Mouse (Mus musculus) thymus, adult 2 months (tissue): ENCODE measurements at regions not wholly inside any gene's neighbourhood (a gene's known extent, or its start where the extent isn't known, plus 50 kb on each side); places are given as distances from the start of the nearest gene placed in this dataset.

ENCODE experiments used
- DNase-seq: peaks from one replicate; pipeline ENCODE4 v3.0.0; 2021
- H3K27ac ChIP-seq: fragments of 200-500 bp; 2 replicates; pipeline ENCODE4 v1.5.1; 2012; ENCODE audit warnings: low read length, control low read depth; ENCODE audit not compliant: control insufficient read depth, insufficient read depth
- H3K27me3 ChIP-seq: fragments of 200-500 bp; 2 replicates; pipeline ENCODE4 v1.6.1; 2012; ENCODE audit warnings: mild to moderate bottlenecking, low read length, moderate library complexity, mixed read lengths; ENCODE audit not compliant: control insufficient read depth, insufficient read depth
- H3K36me3 ChIP-seq: fragments of 200-500 bp; 2 replicates; pipeline ENCODE4 v1.6.1; 2012; ENCODE audit warnings: mild to moderate bottlenecking, low read length, moderate library complexity; ENCODE audit not compliant: control insufficient read depth, insufficient read depth
- H3K4me1 ChIP-seq: fragments of 200-500 bp; replicated peaks from 2 replicates; pipeline ENCODE4 v1.6.1; 2012; ENCODE audit warnings: low read length; ENCODE audit not compliant: control insufficient read depth, insufficient read depth
- H3K4me3 ChIP-seq: fragments of 200-500 bp; 2 replicates; pipeline ENCODE4 v1.5.1; 2012; ENCODE audit warnings: mild to moderate bottlenecking, low read length, control low read depth, moderate library complexity; ENCODE audit not compliant: control insufficient read depth, insufficient read depth
- CTCF ChIP-seq: fragments of 200-500 bp; IDR thresholded peaks from 2 replicates; pipeline ENCODE4 v1.5.1; 2012; ENCODE audit warnings: mild to moderate bottlenecking, control low read depth, low read length, moderate library complexity, borderline replicate concordance; ENCODE audit not compliant: control insufficient read depth, poor library complexity, insufficient read depth; ENCODE audit errors: extremely low read depth
- POLR2A ChIP-seq: fragments of 200-500 bp; IDR thresholded peaks from 2 replicates; pipeline ENCODE4 v1.6.1; 2012; ENCODE audit warnings: mild to moderate bottlenecking, low read length, control low read depth, moderate library complexity; ENCODE audit not compliant: control insufficient read depth, poor library complexity, insufficient read depth; ENCODE audit errors: extremely low read depth
- WGBS: fragments of 180-500 bp; shearing (Covaris S2); methylation state at CpG from one replicate; pipeline ENCODE4 v1.1.7; 2018; 5-methylcytosine and 5-hydroxymethylcytosine counted together

DNA sequence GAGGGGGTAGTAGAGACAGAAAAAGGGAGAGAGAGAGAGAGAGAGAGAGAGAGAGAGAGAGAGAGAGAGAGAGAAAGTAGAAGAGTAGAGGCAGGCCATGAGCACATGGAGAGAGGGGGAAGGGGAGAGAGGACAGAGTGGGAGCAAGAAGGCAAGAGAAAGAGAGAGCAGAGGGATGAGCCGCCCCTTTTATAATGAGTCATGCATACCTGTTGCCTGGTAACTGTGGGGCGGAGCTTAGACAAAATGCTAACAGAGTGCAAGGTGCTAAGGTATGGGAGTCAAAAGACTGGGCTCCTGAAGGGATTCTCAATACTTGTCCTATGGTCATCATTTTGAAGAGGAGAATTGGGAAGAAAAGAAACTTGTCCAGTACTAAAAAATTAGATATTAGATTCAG, 126.1 kb downstream of the Lrrc30 start:
- no peak for TF ChIP-seq POLR2A
- no peak for TF ChIP-seq CTCF
- Histone ChIP-seq H3K4me1 (no peaks in the 10 kb centered on the region; the same call in 1 of the 2 replicates), H3K4me3 (no peak overlapping the region), H3K36me3 (no peaks in the 10 kb centered on the region), H3K27ac (no peak overlapping the region), H3K27me3 (no peaks in the 10 kb centered on the region)
- WGBS: 95% methylated on average over 2 of the region's 2 CpGs
- DNase-seq: no peak

GRCm38 (mm10) chr17:67504502-67505033, 128.0 kb downstream of the Lrrc30 start:
- 38% methylated on average over 9 of the region's 9 CpGs for WGBS
- H3K27ac ChIP-seq: no peak overlapping the region
- no peak overlapping the region for H3K4me3 ChIP-seq
- H3K4me1 ChIP-seq: no peaks in the 10 kb centered on the region; the same call in 1 of the 2 replicates
- H3K27me3 ChIP-seq: no peaks in the 10 kb centered on the region
- DNase-seq: no peak
- no peaks in the 10 kb centered on the region for H3K36me3 ChIP-seq
- TF ChIP-seq CTCF (no peak), POLR2A (no peak)

GRCm38 (mm10) chr17:67503125-67503878, 129.2 kb downstream of the Lrrc30 start:
- DNase-seq: no peak
- 30% methylated on average over 6 of the region's 6 CpGs for WGBS
- H3K4me3 ChIP-seq: no peak overlapping the region
- H3K36me3 ChIP-seq: no peaks in the 10 kb centered on the region
- no peaks in the 10 kb centered on the region for H3K27me3 ChIP-seq
- no peak overlapping the region for H3K27ac ChIP-seq
- no peaks in the 10 kb centered on the region; the same call in 1 of the 2 replicates for H3K4me1 ChIP-seq
- no peak for TF ChIP-seq POLR2A
- no peak for TF ChIP-seq CTCF

GRCm38 (mm10) chr17:67502628-67503027, 129.9 kb downstream of the Lrrc30 start:
- TF ChIP-seq POLR2A (no peak), CTCF (no peak)

GRCm38 (mm10) chr17:67499783-67500641, 132.5 kb downstream of the Lrrc30 start:
- no peaks in the 10 kb centered on the region for H3K27me3 ChIP-seq
- H3K27ac ChIP-seq: no peak overlapping the region
- H3K36me3 ChIP-seq: no peaks in the 10 kb centered on the region
- no peak overlapping the region for H3K4me3 ChIP-seq
- no peak for DNase-seq
- WGBS: 95% methylated on average over 28 of the region's 28 CpGs
- no peak for TF ChIP-seq POLR2A
- no peak for TF ChIP-seq CTCF
- no peaks in the 10 kb centered on the region; the same call in 1 of the 2 replicates for H3K4me1 ChIP-seq

More at GRCm38 (mm10) chr17:67502628-67503027, 129.9 kb downstream of the Lrrc30 start:
- no peak for DNase-seq
- Histone ChIP-seq H3K27me3 (no peaks in the 10 kb centered on the region), H3K4me1 (no peaks in the 10 kb centered on the region; the same call in 1 of the 2 replicates), H3K27ac (no peak overlapping the region), H3K4me3 (no peak overlapping the region), H3K36me3 (no peaks in the 10 kb centered on the region)
- 95% methylated on average over 4 of the region's 4 CpGs for WGBS

DNA sequence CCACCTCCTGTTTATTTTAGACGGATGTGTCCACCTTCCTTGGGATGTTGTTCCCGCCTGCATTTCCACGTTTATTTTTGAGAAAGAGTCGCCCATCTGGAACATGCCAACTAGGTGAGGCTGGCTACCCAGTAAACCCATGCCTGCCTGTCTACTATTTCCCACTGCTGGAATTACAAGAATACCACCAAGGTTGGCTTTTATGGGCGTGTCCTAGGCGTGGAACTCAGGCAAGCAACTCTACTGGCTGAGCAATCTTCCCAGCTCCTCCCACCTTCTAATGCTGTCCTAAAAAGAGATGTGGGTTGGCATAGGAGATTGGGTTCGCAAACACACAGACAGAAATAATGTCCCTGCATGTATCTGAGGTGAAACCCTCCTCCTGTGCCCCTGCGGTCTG, 135.1 kb downstream of the Lrrc30 start:
- TF ChIP-seq CTCF (no peak), POLR2A (no peak)
- DNase-seq: no peak
- Histone ChIP-seq H3K4me1 (no peaks in the 10 kb centered on the region), H3K27me3 (no peaks in the 10 kb centered on the region), H3K27ac (no peak overlapping the region), H3K4me3 (no peak overlapping the region), H3K36me3 (no peaks in the 10 kb centered on the region)
- 88% methylated on average over 8 of the region's 8 CpGs for WGBS
